9 mouse cellular contexts compared by ENCODE assay signal in genomic region chr12:85571312-85571711, GRCm38 (mm10). TPM values are rescaled to one million over a fixed set of nuclear protein-coding genes. Genes with fewer than 3 reads are reported as not detected.
DNase-seq lines count a peak whose midpoint lies in the region; ATAC-seq and TF ChIP-seq lines count a peak whose summit lies in the region.
"Had no signal": no experiment of that assay in that cellular context is flagged by ENCODE, and none has a peak within 500 bp of the region (broad histone marks: within the 10 kb centered on the region; RNA-seq: fewer than 3 reads in every experiment).

No protein-coding gene starts in this region.

- no peak overlapping the region for H3K4me3 ChIP-seq in heart, adult 2 months
- no peak overlapping the region for H3K4me3 ChIP-seq in stomach, postnatal 0 days (ENCODE audit: low read depth, low read length)
- H3K4me3 ChIP-seq: erythroblast, embryonic 14.5 days had no signal

- no peak overlapping the region for H3K9ac ChIP-seq in heart, adult 2 months (ENCODE audit: low read depth, low read length)
- no peak overlapping the region for H3K9ac ChIP-seq in stomach, postnatal 0 days (ENCODE audit: low read length)

- TF ChIP-seq POLR2A in heart, adult 2 months (IDR thresholded peaks at IDR 0.05; ENCODE audit: insufficient read depth, low read depth, low read length) = no peak

- no peaks in the 10 kb centered on the region for H3K36me3 ChIP-seq in heart, adult 2 months (ENCODE audit: control insufficient read depth, insufficient read depth, low read length)
- no peaks in the 10 kb centered on the region for H3K36me3 ChIP-seq in stomach, postnatal 0 days (ENCODE audit: control insufficient read depth, insufficient read depth, low read length)

- WGBS in heart, adult 2 months = 46% methylated on average over 11 of the region's 11 CpGs
- 48% methylated on average over 11 of the region's 11 CpGs for WGBS in stomach, postnatal 0 days

- intact Hi-C loops in heart, adult 2 months (cut with DNase I) = no loop called here
- intact Hi-C loops in left cerebral cortex, postnatal 36 days (cut with DNase I) = no loop called here

- ATAC-seq in stomach, postnatal 0 days (ENCODE audit: low FRiP score, low TSS enrichment) = peak; percentile 19; the same call in 1 of the 2 replicates

- no peak overlapping the region; the same call in 1 of the 2 replicates for H3K27ac ChIP-seq in heart, adult 2 months
- H3K27ac ChIP-seq in stomach, postnatal 0 days (replicated peaks) = peak overlapping the region; percentile 65

- no peaks in the 10 kb centered on the region for H3K27me3 ChIP-seq in heart, adult 2 months (ENCODE audit: control insufficient read depth, insufficient read depth, low read length)
- H3K27me3 ChIP-seq in stomach, postnatal 0 days (ENCODE audit: control insufficient read depth, insufficient read depth, low read length) = no peaks in the 10 kb centered on the region

- peak; percentile 17 to 36 for DNase-seq in cerebellum, adult 18-20 months
- DNase-seq in cerebellum, adult 11-12 months = no peak
- peak; percentile 83 for DNase-seq in 3T3-L1 (ENCODE audit: low read depth, low spot score)
- DNase-seq in cerebellum, adult 8-10 months = peak; percentile 25
- DNase-seq in heart, adult 2 months = peak; percentile 48 to 54
- peak; percentile 45 to 57 for DNase-seq in left cerebral cortex, postnatal 36 days (ENCODE audit: low spot score in 2 of 2)
- DNase-seq in stomach, postnatal 0 days (ENCODE audit: low spot score) = peak; percentile 49
- no peak for DNase-seq in neural tube, embryonic 10.5 days (ENCODE audit: extremely low spot score, low spot score)

- no peaks in the 10 kb centered on the region for H3K79me2 ChIP-seq in heart, adult 2 months (replicated peaks; ENCODE audit: control insufficient read depth, insufficient read depth, low read length)

- peaks cover 15% of the 10 kb centered on the region for H3K4me1 ChIP-seq in heart, adult 2 months (ENCODE audit: control insufficient read depth, insufficient read depth, low read length)
- H3K4me1 ChIP-seq in stomach, postnatal 0 days (replicated peaks; ENCODE audit: control insufficient read depth, insufficient read depth) = peaks cover 2% of the 10 kb centered on the region; the same call in 1 of the 2 replicates

- H3K9me3 ChIP-seq in stomach, postnatal 0 days (ENCODE audit: control insufficient read depth, low read length) = no peaks in the 10 kb centered on the region

- TF ChIP-seq CTCF in heart, adult 2 months (IDR thresholded peaks at IDR 0.05) = no peak
- no peak for TF ChIP-seq CTCF in stomach, postnatal 0 days (IDR thresholded peaks at IDR 0.05; ENCODE audit: low read depth)

- TF ChIP-seq EP300 in heart, adult 2 months (IDR thresholded peaks at IDR 0.05; ENCODE audit: insufficient read depth, low read depth, low read length) = no peak
- TF ChIP-seq EP300 in stomach, postnatal 0 days (optimal IDR thresholded peaks at IDR 0.05) = no peak

- H3K4me2 ChIP-seq in stomach, postnatal 0 days (replicated peaks; ENCODE audit: low read depth) = no peak overlapping the region

RNA-seq across cellular contexts. Expression of gene Jdp2, which starts 27.5 kb away (rescaled TPM):
- 10 to 100 TPM in 1 of 2 experiments, 1 to 10 TPM in 1; 7.5 to 15.9 TPM for total RNA-seq in heart, adult 2 months (2021)
- 4.3 and 4.6 TPM in 2 replicates for polyA plus RNA-seq in heart, adult 2 months (2012; rRNA removed)
- total RNA-seq in left cerebral cortex, postnatal 36 days (2021) = 10 to 100 TPM; 73.7 to 82.5 TPM
- polyA plus RNA-seq in stomach, postnatal 0 days (2015; fragmentation: Nextera tagmentation; extraction: Ambion mirVana) = 0.63 and 0.65 TPM in 2 replicates

Comparison
In these comparisons a context has a peak if more than half of its experiments do, and no peak if none do; other contexts are left out.
1. DNase-seq: peak in cerebellum, adult 18-20 months (2 of 2), 3T3-L1 (single experiment), cerebellum, adult 8-10 months (single experiment), heart, adult 2 months (2 of 2), left cerebral cortex, postnatal 36 days (2 of 2) and stomach, postnatal 0 days (single experiment); none in cerebellum, adult 11-12 months (single experiment) and neural tube, embryonic 10.5 days (single experiment).
2. RNA of gene Jdp2, which starts 27.5 kb away (total RNA-seq): 73.7 to 82.5 TPM in left cerebral cortex, postnatal 36 days; 7.5 to 15.9 TPM in heart, adult 2 months; every median in the first group is over 4 times any median in the second.